Mouse (Mus musculus) cerebellum, adult 9-11 months (tissue): ENCODE data around the gene Tmem30a.

Experiments used
- DNase-seq: peaks from one replicate; pipeline ENCODE4 v3.0.0; 2022

Tmem30a gene

GRCm38 (mm10) chr9:79792841-79793835 lies at the start of gene Tmem30a:
Tmem30a (minus strand) TSS chr9:79793507.
- DNase-seq: peak; percentile 99

- DNase-seq: no peak
Measured at GRCm38 (mm10) chr9:79842615-79843014, 49.3 kb upstream of the Tmem30a start.

DNA sequence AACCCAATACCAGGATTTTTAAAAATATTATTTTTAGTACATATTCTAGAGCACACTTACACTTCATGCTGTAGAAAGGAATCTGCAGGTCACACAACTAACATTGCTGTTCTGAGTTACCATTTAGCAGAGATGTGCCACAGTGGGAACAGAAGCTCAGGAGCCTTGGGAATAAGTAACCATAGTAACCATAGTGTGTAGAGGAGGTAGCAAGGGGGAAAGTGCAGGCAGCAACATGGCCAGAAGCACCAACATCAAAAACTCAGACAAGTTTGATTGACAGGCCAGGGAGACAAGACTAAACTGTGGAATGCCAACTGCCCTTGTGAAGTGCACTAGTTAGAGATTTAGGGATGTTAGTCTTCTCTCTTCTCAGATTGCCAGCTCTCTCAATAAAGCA lies 48.7 kb upstream of the Tmem30a start:
- no peak for DNase-seq

DNA sequence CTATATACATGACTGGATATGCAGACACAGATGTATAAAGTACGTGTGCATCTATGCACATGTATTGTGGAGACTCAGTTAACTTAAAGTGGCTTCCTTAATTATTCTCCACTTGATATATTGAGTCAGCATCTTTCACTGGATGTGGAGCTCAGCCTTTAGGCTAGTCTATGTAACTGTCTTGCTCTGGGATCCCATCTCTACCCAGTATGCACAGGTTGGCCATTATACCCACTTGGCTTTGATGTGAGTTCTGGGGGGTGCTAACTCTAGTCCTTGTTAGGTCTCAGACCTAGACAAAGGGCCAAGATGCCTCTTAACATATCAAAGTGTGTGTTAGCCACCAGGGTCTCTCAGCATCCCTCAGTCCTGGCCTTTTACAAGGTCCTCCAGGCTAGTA lies 38.0 kb upstream of the Tmem30a start:
- DNase-seq: no peak

GRCm38 (mm10) chr9:79830874-79831273 lies 37.6 kb upstream of the Tmem30a start:
- DNase-seq: no peak

- no peak for DNase-seq
Measured at GRCm38 (mm10) chr9:79829842-79830800, 36.8 kb upstream of the Tmem30a start.

DNA sequence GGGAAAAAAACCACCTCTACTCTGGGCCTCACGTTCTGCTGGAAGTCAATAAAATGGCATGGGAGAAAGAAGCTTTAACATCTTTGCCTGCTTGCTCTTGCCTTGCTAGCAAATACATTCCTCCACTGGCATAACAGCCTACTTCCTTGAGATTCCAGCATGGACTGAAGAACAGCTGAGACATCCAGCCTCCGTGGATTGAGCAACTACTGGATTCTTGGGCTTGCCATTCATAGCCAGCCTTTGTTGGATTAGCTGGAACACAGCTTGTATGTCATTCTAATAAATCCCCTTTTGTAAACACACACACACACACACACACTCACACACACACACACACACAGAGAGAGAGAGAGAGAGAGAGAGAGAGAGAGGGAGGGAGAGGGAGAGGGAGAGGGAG lies 33.8 kb upstream of the Tmem30a start:
- no peak for DNase-seq

DNA sequence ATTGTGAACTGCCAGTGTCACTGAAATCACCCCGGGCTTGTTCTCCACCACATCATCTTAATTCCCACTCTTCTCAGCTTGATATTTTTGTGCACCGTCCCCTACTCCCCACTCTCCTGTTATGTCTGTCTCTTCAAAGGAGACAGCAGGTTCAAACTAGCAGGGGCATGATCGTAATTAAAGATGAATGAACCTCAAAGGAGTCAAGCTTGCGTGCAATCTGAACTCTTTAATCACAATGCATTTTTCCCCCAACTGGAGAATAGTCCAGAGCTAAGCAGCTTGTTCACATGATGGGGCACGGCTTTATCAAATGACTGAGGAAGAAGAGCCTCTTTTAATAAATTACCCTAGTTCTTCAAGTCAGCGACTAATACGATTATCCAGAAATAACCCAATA lies 32.2 kb upstream of the Tmem30a start:
- DNase-seq: no peak

GRCm38 (mm10) chr9:79823856-79824255 lies 30.5 kb upstream of the Tmem30a start:
- DNase-seq: no peak

GRCm38 (mm10) chr9:79823438-79823837 lies 30.1 kb upstream of the Tmem30a start:
- DNase-seq: no peak

DNA sequence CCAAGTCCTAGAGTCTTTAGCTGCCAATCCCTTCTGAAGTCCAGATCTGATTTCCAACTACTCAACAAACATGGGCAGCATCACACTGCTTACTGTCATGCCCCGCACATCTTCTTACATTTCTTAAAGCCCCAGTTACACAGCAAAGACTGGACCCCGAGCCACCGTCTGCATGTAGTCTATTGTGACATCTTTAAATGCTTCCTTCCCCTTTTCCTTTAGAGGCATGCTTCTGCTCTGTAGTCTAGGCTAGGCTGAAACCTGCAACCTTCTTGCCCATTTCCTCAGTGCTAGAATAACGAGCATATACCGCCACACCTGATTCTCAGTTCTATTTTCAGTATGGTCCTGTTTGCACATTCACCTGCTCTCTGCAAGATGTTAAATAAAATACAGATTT lies 23.2 kb upstream of the Tmem30a start:
- no peak for DNase-seq

GRCm38 (mm10) chr9:79816013-79816412 lies 22.7 kb upstream of the Tmem30a start:
- DNase-seq: no peak

GRCm38 (mm10) chr9:79814592-79814991 lies 21.3 kb upstream of the Tmem30a start:
- no peak for DNase-seq

- DNase-seq: no peak
Measured at GRCm38 (mm10) chr9:79810969-79811902, 17.9 kb upstream of the Tmem30a start.

GRCm38 (mm10) chr9:79810534-79810933 lies 17.2 kb upstream of the Tmem30a start:
- DNase-seq: no peak

DNA sequence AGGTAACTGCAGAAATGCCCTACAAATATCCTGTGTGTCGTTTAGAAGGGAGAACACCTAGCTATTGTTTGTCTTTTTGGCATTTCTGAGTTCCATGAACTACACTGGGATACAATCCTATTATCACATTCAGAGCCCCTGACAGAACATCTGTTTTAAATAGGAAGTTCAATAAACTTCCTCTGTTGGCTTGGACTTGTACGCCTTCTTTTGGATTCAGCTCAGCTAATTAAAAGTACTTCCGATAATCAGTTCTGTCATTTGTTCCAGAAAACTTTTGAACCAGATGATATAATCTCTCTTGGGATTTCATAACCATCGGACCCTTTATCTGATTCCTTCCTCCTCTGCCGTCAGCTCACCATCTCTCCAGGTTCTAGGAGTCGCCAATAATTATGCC lies 16.1 kb upstream of the Tmem30a start:
- no peak for DNase-seq

DNA sequence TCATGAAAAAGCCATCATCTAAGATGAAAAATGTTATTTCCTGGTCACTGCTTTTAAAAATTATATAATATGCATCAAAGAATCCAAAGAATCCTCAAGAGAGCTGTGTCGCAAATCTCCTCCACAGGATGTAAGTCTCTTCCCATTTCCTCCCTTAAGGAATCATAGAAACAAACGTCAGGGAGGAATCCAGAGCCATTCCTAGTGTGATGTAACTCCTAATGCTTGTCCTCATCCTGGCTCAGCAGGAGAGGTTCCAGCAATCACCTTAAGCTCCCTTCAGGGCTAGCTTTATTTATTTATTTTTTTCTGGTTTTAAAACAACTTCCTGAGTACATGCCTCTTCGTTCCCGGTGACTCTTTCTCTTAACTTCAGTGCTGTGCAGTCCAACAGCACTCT lies 13.9 kb upstream of the Tmem30a start:
- no peak for DNase-seq

GRCm38 (mm10) chr9:79806317-79807075 lies 13.2 kb upstream of the Tmem30a start:
- DNase-seq: no peak

DNA sequence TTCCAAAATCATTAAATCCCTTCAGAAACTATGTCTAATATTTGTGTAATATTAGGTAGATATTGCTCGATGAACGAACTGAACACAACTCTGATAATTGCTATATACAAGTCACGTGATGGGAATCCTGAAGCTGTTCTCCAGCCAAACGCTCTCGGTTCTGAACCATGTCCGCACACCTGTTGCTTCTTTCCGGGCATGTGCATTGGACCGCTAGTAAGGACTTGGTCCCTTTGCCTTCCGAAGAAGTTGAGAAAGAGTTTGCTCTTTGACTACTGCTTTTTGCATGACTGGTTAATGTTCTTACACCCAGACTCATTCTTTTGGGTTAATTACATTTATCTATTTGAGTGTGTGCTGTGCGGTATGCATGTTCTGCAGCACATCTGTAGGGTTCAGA lies 12.1 kb upstream of the Tmem30a start:
- DNase-seq: no peak

DNA sequence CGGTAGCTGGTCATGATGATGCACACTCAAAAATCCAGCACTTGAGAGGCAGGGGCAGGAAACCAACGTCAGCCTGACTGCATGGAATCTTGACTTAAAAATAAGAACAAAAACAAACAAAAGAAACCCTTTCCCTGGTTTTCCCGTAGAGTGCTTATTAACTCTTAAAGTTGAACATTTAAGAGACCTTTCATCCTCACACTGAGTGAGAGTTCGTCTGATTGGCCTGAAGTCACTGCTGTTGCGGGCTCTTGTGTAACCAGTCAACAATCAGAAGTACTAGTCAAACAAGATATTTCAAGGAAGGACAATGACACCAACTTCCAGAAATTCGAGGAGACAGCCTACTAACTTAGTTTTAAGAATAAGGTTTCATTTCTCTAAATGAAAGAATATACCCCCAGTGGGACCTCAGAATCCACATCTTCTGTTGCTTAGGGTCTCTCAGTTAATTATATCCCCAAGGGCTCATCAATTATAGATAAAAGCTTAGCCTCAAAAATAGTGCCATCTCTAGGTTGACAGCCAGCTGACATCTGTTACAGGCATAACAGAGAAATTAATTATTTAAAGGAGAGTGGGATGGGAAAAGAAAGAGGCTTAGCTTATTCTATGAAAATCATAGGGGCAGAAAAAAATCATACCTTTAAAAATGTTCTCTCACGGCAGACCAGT lies 3.3 kb upstream of the Tmem30a start:
- no peak for DNase-seq

- DNase-seq: no peak
Measured at GRCm38 (mm10) chr9:79795076-79795475, 1.8 kb upstream of the Tmem30a start.
